Mouse (Mus musculus) heart, postnatal 0 days (tissue): ENCODE results near the gene Trmt1.

Experiments used
- CTCF ChIP-seq: IDR thresholded peaks from 2 replicates; pipeline ENCODE4 v1.5.1; 2016; ENCODE audit warnings: antibody characterized with exemption, control low read depth, low read depth
- EP300 ChIP-seq: IDR thresholded peaks from 2 replicates; pipeline ENCODE4 v1.6.1; 2016; ENCODE audit warnings: antibody characterized with exemption, low read depth

DNA sequence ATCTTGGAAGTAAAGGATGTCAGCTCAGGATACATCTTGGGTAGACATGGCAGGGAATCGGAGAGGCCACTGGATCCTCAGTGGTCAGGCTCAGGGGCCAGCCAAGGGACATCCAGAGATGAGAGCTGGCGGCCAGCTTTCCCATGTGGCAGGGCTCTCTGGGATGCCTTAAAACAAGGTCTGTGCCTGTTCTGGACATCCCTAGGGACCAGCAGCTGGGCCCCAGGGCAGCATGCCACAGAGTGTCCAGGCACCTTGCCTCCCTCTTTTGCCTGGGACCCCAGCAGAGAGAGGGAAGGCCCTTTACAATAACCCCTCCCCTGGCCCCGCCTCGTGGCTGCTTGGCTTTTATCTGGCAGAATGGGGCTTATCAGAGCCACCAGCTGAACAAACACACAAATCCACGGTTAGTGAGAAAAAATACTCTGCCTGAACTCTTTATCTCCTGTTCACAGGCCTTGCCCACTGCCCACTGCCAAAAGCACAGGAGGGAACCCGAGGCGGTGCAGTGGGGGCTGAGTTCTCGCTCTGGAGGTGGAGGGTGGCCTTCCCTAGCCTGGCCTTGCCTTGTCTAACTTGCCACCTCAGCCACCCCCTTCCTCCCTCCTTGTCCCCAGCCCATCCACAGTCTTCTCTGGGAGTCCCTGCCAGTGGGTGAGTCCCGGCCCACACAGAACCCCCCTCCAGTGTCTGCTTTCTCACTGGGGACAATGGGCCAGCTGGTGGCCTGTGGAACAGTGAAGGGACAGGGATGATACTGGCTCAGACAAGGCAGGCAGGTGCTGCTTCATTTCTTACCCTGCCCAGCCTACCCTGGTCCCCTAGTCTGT is 44.6 kb downstream of the Trmt1 start:
- TF ChIP-seq EP300 (0 out of 2 replicates have a peak, but pooled peaks have one; percentile 63), CTCF (no peak)
